Mouse (Mus musculus): ENCODE measurements around the gene Dpp6. TPM values are rescaled to one million over a fixed set of nuclear protein-coding genes. Genes with fewer than 3 reads are reported as not detected.

The Dpp6 gene
- 1.8 and 3.5 TPM in 2 replicates for polyA plus RNA-seq (2015; fragmentation: Nextera tagmentation; extraction: Ambion mirVana)

GRCm38 (mm10) chr5:26816975-26817941 lies at the start of gene Dpp6:
TSS of gene Dpp6 (plus strand) at chr5:26817203.
- Histone ChIP-seq H3K9ac (peak within 1 kb of the TSS; percentile 32; the same call in 1 of the 2 replicates), H3K36me3 (no peaks in the 10 kb centered on the region), H3K4me2 (peak within 1 kb of the TSS; percentile 60), H3K27ac (no peak within 1 kb of the TSS), H3K9me3 (no peaks in the 10 kb centered on the region), H3K4me3 (peak within 1 kb of the TSS; percentile 31), H3K4me1 (peaks cover 9% of the 10 kb centered on the region), H3K27me3 (peaks cover 31% of the 10 kb centered on the region)
- ATAC-seq (ENCODE audit: insufficient number of reproducible peaks, insufficient read depth, low FRiP score, low TSS enrichment, low read depth): no peak; the same call in 1 of the 2 replicates
- 3% methylated on average over 48 of the region's 48 CpGs for WGBS

DNA sequence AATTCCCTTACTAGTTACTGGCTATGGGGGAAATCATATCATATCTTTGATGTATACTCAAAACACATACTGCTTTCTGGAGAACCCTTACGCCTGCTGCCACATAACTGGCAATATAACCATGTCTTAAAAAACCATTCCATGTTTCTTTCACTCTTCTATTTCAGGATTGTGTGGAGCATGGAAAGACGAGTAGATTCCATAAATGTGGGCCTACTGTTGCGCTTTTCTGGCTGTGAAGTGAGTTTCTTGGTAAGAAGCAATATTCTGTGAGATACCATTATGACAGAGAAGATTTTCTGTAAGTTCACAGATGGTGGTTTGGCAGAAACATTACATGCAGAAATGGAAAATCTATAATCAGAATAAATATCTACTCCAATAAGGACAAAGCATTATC lies 33.0 kb upstream of the Dpp6 start:
- WGBS: 73% methylated on average over 3 of the region's 3 CpGs
- Histone ChIP-seq H3K9ac (no peak overlapping the region), H3K27me3 (no peaks in the 10 kb centered on the region), H3K9me3 (no peaks in the 10 kb centered on the region), H3K4me3 (no peak overlapping the region), H3K36me3 (no peaks in the 10 kb centered on the region), H3K4me2 (no peak overlapping the region), H3K4me1 (no peaks in the 10 kb centered on the region), H3K27ac (no peak overlapping the region)
- no peak for ATAC-seq (ENCODE audit: insufficient number of reproducible peaks, insufficient read depth, low FRiP score, low TSS enrichment, low read depth)

GRCm38 (mm10) chr5:26795524-26795923 lies 21.5 kb upstream of the Dpp6 start:
- Histone ChIP-seq H3K4me3 (no peak overlapping the region), H3K4me2 (no peak overlapping the region), H3K4me1 (no peaks in the 10 kb centered on the region), H3K27ac (no peak overlapping the region), H3K36me3 (no peaks in the 10 kb centered on the region), H3K9me3 (no peaks in the 10 kb centered on the region), H3K27me3 (no peaks in the 10 kb centered on the region), H3K9ac (no peak overlapping the region)
- ATAC-seq (ENCODE audit: insufficient number of reproducible peaks, insufficient read depth, low FRiP score, low TSS enrichment, low read depth): no peak
- WGBS: 96% methylated on average over 2 of the region's 2 CpGs

DNA sequence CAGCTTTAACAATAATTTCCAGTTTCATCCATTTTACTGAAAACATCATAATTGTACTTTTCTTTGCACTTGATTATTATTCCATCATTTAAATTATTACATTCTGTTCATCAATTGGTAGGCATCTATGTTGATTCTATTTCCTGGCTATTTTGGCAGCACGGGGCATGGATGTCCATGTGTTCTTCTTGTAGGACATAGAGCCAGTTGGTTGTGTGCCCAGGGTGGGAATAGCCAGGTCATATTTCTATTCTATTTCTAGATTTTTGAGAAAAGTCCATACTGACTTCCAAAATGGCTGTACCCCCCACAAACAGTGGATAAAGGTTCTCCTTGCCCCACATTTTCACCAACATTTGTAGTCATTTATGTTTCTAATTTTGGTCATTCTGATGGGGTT lies 19.0 kb downstream of the Dpp6 start:
- 74% methylated on average over 1 of the region's 1 CpGs for WGBS
- no peaks in the 10 kb centered on the region for H3K36me3 ChIP-seq
- no peak overlapping the region for H3K27ac ChIP-seq
- H3K4me3 ChIP-seq: no peak overlapping the region
- H3K4me1 ChIP-seq: no peaks in the 10 kb centered on the region
- no peak for ATAC-seq (ENCODE audit: insufficient number of reproducible peaks, insufficient read depth, low FRiP score, low TSS enrichment, low read depth)
- no peaks in the 10 kb centered on the region for H3K27me3 ChIP-seq
- no peak overlapping the region for H3K4me2 ChIP-seq
- H3K9ac ChIP-seq: no peak overlapping the region
- no peaks in the 10 kb centered on the region for H3K9me3 ChIP-seq

DNA sequence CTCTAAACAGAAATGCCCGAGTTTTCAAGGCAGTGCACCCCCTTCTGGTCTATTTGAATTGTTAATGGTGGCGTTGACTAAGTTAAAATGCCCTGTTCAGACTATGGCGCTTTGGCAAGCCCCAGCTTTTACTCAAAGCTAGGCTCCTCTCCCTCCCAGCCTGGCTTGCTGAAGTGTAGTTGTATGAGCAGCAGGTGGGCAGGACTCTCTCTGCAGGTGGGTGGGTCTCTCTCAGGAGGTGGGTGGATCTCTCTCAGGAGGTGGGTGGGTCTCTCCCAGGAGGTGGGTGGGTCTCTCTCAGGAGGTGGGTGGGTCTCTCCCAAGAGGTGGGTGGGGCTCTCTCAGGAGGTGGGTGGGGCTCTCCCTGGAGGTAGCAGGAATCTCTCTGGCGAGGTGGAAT lies 24.1 kb downstream of the Dpp6 start:
- 18% methylated on average over 4 of the region's 4 CpGs for whole genome bisulfite sequencing
- Histone ChIP-seq H3K27me3 (no peaks in the 10 kb centered on the region), H3K9me3 (no peaks in the 10 kb centered on the region), H3K4me2 (no peak overlapping the region), H3K9ac (no peak overlapping the region), H3K36me3 (no peaks in the 10 kb centered on the region), H3K27ac (no peak overlapping the region), H3K4me3 (no peak overlapping the region), H3K4me1 (no peaks in the 10 kb centered on the region)
- no peak for ATAC-seq (ENCODE audit: insufficient number of reproducible peaks, insufficient read depth, low FRiP score, low TSS enrichment, low read depth)

- no peak overlapping the region for H3K9ac ChIP-seq
- no peak overlapping the region for H3K27ac ChIP-seq
- H3K4me3 ChIP-seq: no peak overlapping the region
- no peak overlapping the region for H3K4me2 ChIP-seq
- H3K9me3 ChIP-seq: no peaks in the 10 kb centered on the region
- no peak for ATAC-seq (ENCODE audit: insufficient number of reproducible peaks, insufficient read depth, low FRiP score, low TSS enrichment, low read depth)
- 67% methylated on average over 4 of the region's 4 CpGs for WGBS
- no peaks in the 10 kb centered on the region for H3K4me1 ChIP-seq
- H3K36me3 ChIP-seq: no peaks in the 10 kb centered on the region
- H3K27me3 ChIP-seq: no peaks in the 10 kb centered on the region
Measured at GRCm38 (mm10) chr5:26854746-26855145, 37.7 kb downstream of the Dpp6 start.

DNA sequence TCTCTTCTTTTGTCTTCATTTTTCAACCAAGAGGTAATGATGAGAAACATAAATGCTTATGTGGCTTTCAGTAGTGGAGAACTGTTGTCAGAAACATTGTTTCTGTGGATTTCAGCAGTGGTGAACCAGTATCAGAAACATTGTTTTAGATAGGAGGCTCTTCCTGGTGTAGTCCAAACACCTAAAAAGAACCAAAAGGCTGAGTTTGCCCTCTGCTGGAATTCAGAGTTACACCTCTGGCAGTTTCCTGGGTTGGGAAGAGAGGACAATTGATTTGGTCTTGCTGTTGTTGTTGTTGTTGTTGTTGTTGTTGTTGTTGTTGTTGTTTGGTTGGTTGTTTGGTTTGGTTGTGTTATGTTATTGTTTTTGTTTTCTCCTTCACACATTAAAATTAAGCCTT lies 58.4 kb downstream of the Dpp6 start:
- no peaks in the 10 kb centered on the region for H3K4me1 ChIP-seq
- ATAC-seq (ENCODE audit: insufficient number of reproducible peaks, insufficient read depth, low FRiP score, low TSS enrichment, low read depth): no peak
- H3K4me3 ChIP-seq: no peak overlapping the region

DNA sequence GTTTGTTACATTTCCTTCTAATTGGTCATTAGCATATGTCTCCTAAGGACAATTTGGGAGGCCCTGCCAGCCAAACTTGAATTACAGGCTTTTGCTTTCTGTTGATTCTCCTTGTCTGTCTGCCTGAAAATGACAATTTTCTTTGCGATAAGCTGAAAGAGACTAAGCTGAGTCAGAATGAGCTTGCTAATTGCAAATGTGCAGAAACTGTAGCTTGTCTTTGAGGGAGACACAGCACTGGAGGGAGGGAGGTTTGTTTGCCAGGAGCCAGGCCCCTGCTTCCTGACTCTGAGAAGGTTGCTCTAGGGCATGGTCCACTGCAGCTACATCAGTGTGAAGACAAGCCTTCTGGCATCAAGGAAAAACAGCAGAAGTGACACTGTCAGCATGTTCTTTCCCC lies 70.5 kb downstream of the Dpp6 start:
- H3K27me3 ChIP-seq: no peaks in the 10 kb centered on the region
- WGBS: 86% methylated on average over 1 of the region's 1 CpGs
- H3K4me2 ChIP-seq: no peak overlapping the region
- no peak overlapping the region for H3K27ac ChIP-seq
- no peaks in the 10 kb centered on the region for H3K4me1 ChIP-seq
- H3K9ac ChIP-seq: no peak overlapping the region
- no peak overlapping the region for H3K4me3 ChIP-seq
- no peaks in the 10 kb centered on the region for H3K9me3 ChIP-seq
- ATAC-seq (ENCODE audit: insufficient number of reproducible peaks, insufficient read depth, low FRiP score, low TSS enrichment, low read depth): no peak
- no peaks in the 10 kb centered on the region for H3K36me3 ChIP-seq

More for the DNA sequence above, 58.4 kb downstream of the Dpp6 start:
- H3K27ac ChIP-seq: no peak overlapping the region
- no peaks in the 10 kb centered on the region for H3K9me3 ChIP-seq
- no peak overlapping the region for H3K4me2 ChIP-seq
- H3K9ac ChIP-seq: no peak overlapping the region
- H3K27me3 ChIP-seq: no peaks in the 10 kb centered on the region
- H3K36me3 ChIP-seq: no peaks in the 10 kb centered on the region

GRCm38 (mm10) chr5:26888080-26888479 lies 71.1 kb downstream of the Dpp6 start:
- H3K4me1 ChIP-seq: no peaks in the 10 kb centered on the region
- H3K9ac ChIP-seq: no peak overlapping the region
- H3K4me3 ChIP-seq: no peak overlapping the region
- no peaks in the 10 kb centered on the region for H3K36me3 ChIP-seq
- no peak overlapping the region for H3K27ac ChIP-seq
- no peak for ATAC-seq (ENCODE audit: insufficient number of reproducible peaks, insufficient read depth, low FRiP score, low TSS enrichment, low read depth)
- H3K4me2 ChIP-seq: no peak overlapping the region
- WGBS: 75% methylated on average over 4 of the region's 4 CpGs
- no peaks in the 10 kb centered on the region for H3K9me3 ChIP-seq
- no peaks in the 10 kb centered on the region for H3K27me3 ChIP-seq

GRCm38 (mm10) chr5:26894346-26894745 lies 77.3 kb downstream of the Dpp6 start:
- no peak for ATAC-seq (ENCODE audit: insufficient number of reproducible peaks, insufficient read depth, low FRiP score, low TSS enrichment, low read depth)
- no peaks in the 10 kb centered on the region for H3K27me3 ChIP-seq
- no peak overlapping the region for H3K27ac ChIP-seq
- 6% methylated on average over 3 of the region's 3 CpGs for WGBS
- H3K4me3 ChIP-seq: no peak overlapping the region
- H3K36me3 ChIP-seq: no peaks in the 10 kb centered on the region
- H3K4me2 ChIP-seq: no peak overlapping the region
- H3K9me3 ChIP-seq: no peaks in the 10 kb centered on the region
- no peaks in the 10 kb centered on the region for H3K4me1 ChIP-seq
- H3K9ac ChIP-seq: no peak overlapping the region

- Histone ChIP-seq H3K9ac (no peak overlapping the region), H3K36me3 (no peaks in the 10 kb centered on the region), H3K27ac (no peak overlapping the region), H3K4me2 (peak overlapping the region; percentile 72), H3K27me3 (peaks cover 32% of the 10 kb centered on the region), H3K4me3 (no peak overlapping the region), H3K4me1 (peaks cover 15% of the 10 kb centered on the region; the same call in 1 of the 2 replicates), H3K9me3 (no peaks in the 10 kb centered on the region)
- 4% methylated on average over 9 of the region's 9 CpGs for WGBS
- no peak for ATAC-seq (ENCODE audit: insufficient number of reproducible peaks, insufficient read depth, low FRiP score, low TSS enrichment, low read depth)
Measured at GRCm38 (mm10) chr5:26903786-26904185, 86.8 kb downstream of the Dpp6 start.
